Mouse (Mus musculus): ENCODE measurements around the gene Fblim1. TPM values are rescaled to one million over a fixed set of nuclear protein-coding genes. Genes with fewer than 3 reads are reported as not detected.

The Fblim1 gene
- polyA plus RNA-seq (2021): 90.1 TPM

- ATAC-seq (no peak), DNase-seq (ENCODE audit: low read depth, low spot score) (no peak)
- H3K27me3 ChIP-seq: no peaks in the 10 kb centered on the region
- in situ Hi-C loops (cut with MboI; ENCODE audit: low pct_unique_long_range_greater_than_20kb): no loop called here
- ChIA-PET POLR2A (no interaction called here), CTCF (interaction anchor here (0.9 kb wide), 1 partner anchor 14 kb away, joined by 3 read pairs; no protein-coding TSS in a partner anchor)
- no peak for TF ChIP-seq CTCF (IDR thresholded peaks at IDR 0.05)
Measured at GRCm38 (mm10) chr4:141605861-141606260, at the start of gene Fblim1. Gene Fblim1 (minus strand): TSS chr4:141606096.

GRCm38 (mm10) chr4:141654509-141654908 is 48.6 kb upstream of the Fblim1 start:
- ATAC-seq (no peak), DNase-seq (ENCODE audit: low read depth, low spot score) (no peak)
- ChIA-PET CTCF (no interaction called here), POLR2A (no interaction called here)
- TF ChIP-seq CTCF (IDR thresholded peaks at IDR 0.05): no peak
- no peaks in the 10 kb centered on the region for H3K27me3 ChIP-seq
- in situ Hi-C loops (cut with MboI; ENCODE audit: low pct_unique_long_range_greater_than_20kb): no loop called here

- ChIA-PET POLR2A (no interaction called here), CTCF (no interaction called here)
- no peaks in the 10 kb centered on the region for H3K27me3 ChIP-seq
- no peak for TF ChIP-seq CTCF (IDR thresholded peaks at IDR 0.05)
- in situ Hi-C loops (cut with MboI; ENCODE audit: low pct_unique_long_range_greater_than_20kb): no loop called here
- ATAC-seq (no peak), DNase-seq (ENCODE audit: low read depth, low spot score) (no peak)
Measured at GRCm38 (mm10) chr4:141653813-141654212, 47.9 kb upstream of the Fblim1 start.

DNA sequence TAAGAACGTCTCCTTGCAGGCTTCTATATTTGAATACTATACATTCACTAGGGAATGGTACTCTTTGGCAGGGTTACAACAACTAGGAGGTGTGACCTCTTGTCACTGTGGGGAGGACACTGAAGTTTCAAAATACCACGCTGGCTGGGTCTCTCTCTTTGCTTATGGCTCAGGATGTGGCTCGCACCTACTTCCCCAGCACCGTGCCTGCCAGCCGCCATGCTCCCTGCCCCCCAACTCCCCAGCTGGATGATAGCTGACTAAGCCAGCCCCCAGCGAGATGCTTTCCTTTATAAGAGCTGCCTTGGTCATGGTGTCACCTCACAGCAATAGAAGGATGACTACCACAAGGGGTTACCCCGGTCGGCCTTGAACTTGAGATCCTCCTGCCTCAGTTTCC is 47.1 kb upstream of the Fblim1 start:
- no peak for TF ChIP-seq CTCF (IDR thresholded peaks at IDR 0.05)
- ChIA-PET CTCF (no interaction called here), POLR2A (no interaction called here)
- no peak for ATAC-seq
- H3K27me3 ChIP-seq: no peaks in the 10 kb centered on the region
- in situ Hi-C loops (cut with MboI; ENCODE audit: low pct_unique_long_range_greater_than_20kb): no loop called here
- DNase-seq (ENCODE audit: low read depth, low spot score): no peak

- in situ Hi-C loops (cut with MboI; ENCODE audit: low pct_unique_long_range_greater_than_20kb): no loop called here
- no peak for TF ChIP-seq CTCF (IDR thresholded peaks at IDR 0.05)
- CTCF ChIA-PET: no interaction called here
- DNase-seq (ENCODE audit: low read depth, low spot score) (no peak), ATAC-seq (no peak)
- no peaks in the 10 kb centered on the region for H3K27me3 ChIP-seq
- POLR2A ChIA-PET: no interaction called here
Measured at GRCm38 (mm10) chr4:141651944-141652343, 46.0 kb upstream of the Fblim1 start.

DNA sequence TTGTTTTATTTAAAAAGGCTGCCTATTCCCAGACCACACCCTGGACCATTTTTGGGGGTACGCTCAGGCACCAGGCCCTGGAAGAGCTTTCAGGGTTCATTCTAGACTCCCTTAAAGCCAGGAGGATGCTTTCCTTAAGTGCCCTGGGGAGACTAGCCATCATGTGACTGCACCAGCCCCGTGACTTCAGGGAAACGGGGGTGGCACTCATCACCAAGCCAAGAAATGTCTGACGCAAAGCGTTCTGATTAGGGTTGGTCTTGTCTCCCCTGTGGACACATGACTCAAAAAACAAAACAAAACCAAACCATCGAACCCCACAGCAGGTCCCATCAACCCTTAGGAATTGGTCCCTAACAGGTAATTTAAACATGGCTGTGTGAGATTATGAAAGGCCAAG is 45.4 kb upstream of the Fblim1 start:
- no peaks in the 10 kb centered on the region for H3K27me3 ChIP-seq
- ChIA-PET POLR2A (no interaction called here), CTCF (no interaction called here)
- ATAC-seq (no peak), DNase-seq (ENCODE audit: low read depth, low spot score) (no peak)
- in situ Hi-C loops (cut with MboI; ENCODE audit: low pct_unique_long_range_greater_than_20kb): no loop called here
- TF ChIP-seq CTCF (IDR thresholded peaks at IDR 0.05): no peak

GRCm38 (mm10) chr4:141649244-141649643 is 43.3 kb upstream of the Fblim1 start:
- ATAC-seq (no peak), DNase-seq (ENCODE audit: low read depth, low spot score) (no peak)
- H3K27me3 ChIP-seq: no peaks in the 10 kb centered on the region
- ChIA-PET CTCF (no interaction called here), POLR2A (no interaction called here)
- TF ChIP-seq CTCF (IDR thresholded peaks at IDR 0.05): no peak
- in situ Hi-C loops (cut with MboI; ENCODE audit: low pct_unique_long_range_greater_than_20kb): no loop called here

DNA sequence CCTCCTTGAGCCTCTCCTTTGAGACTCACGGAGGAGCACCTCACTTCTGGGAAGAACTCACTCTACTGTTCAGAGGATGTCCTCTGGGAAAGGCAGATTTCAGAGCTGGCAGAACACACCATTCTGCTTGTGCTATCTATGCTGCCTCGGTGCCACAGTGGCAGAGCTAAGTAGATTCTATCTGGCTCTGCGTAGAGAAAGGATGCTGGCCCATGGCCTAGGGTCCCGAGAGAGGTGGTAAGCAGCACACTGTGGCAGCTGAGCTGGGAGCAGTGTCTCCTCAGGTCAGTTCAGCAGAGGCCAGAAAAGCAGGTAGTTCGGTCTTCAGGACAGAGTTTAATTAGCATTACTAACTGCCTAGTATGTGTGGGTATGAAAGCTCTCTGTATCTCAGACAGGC is 42.4 kb upstream of the Fblim1 start:
- POLR2A ChIA-PET: no interaction called here
- DNase-seq (ENCODE audit: low read depth, low spot score) (no peak), ATAC-seq (no peak)
- H3K27me3 ChIP-seq: no peaks in the 10 kb centered on the region
- CTCF ChIA-PET: no interaction called here
- no peak for TF ChIP-seq CTCF (IDR thresholded peaks at IDR 0.05)
- in situ Hi-C loops (cut with MboI; ENCODE audit: low pct_unique_long_range_greater_than_20kb): no loop called here

GRCm38 (mm10) chr4:141647187-141647586 is 41.3 kb upstream of the Fblim1 start:
- DNase-seq (ENCODE audit: low read depth, low spot score) (no peak), ATAC-seq (no peak)
- TF ChIP-seq CTCF (IDR thresholded peaks at IDR 0.05): no peak
- no peaks in the 10 kb centered on the region for H3K27me3 ChIP-seq
- in situ Hi-C loops (cut with MboI; ENCODE audit: low pct_unique_long_range_greater_than_20kb): no loop called here
- ChIA-PET CTCF (interaction anchor here (1.1 kb wide), 1 partner anchor 42 kb away, joined by 3 read pairs; no protein-coding TSS in a partner anchor), POLR2A (no interaction called here)

- DNase-seq (ENCODE audit: low read depth, low spot score): no peak
- in situ Hi-C loops (cut with MboI; ENCODE audit: low pct_unique_long_range_greater_than_20kb): no loop called here
- no peak for TF ChIP-seq CTCF (IDR thresholded peaks at IDR 0.05)
- no peaks in the 10 kb centered on the region for H3K27me3 ChIP-seq
- ChIA-PET POLR2A (interaction anchor here (0.6 kb wide), 1 partner anchor 34 kb away, joined by 5 read pairs; no protein-coding TSS in a partner anchor), CTCF (no interaction called here)
- ATAC-seq: no peak
Measured at GRCm38 (mm10) chr4:141645988-141646387, 40.1 kb upstream of the Fblim1 start.

DNA sequence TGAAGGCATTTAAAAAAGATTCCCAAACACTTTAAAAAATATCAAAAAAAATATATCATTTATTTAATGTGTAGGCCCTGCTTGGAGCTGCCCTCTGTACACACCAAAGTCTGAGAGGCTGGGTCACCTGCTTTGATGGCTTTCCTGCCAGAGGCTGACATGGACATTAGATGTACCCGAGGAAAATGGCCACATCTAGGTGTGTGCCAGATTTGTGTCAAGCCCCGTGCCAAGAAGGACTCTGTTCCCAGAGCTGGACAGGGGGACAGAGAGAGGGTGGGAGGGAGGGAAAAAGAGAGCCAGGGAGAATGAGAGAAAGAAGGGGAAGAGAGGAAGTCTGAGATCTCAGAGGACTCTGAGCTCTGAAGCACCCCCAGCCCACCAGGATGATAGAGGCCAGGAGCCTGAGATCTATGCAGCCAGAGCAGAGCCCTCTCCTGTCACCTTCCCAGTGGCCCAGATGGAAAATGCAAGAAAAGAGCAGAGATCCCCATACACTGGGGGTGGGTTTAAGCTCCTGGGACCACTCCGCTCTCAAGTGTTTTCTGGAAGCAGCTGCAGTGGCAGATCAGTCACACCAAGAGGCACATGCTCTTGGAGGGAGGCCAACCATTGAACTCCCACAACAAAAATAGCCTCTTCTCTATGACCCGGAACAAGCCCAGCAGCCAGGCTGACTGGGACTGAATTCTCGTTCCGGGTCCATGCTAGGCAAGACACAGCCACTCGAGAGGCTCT is 37.4 kb upstream of the Fblim1 start:
- TF ChIP-seq CTCF (IDR thresholded peaks at IDR 0.05): no peak
- DNase-seq (ENCODE audit: low read depth, low spot score): peak; percentile 63
- ATAC-seq: no peak

More for the DNA sequence above, 37.4 kb upstream of the Fblim1 start:
- ChIA-PET POLR2A (no interaction called here), CTCF (no interaction called here)
- in situ Hi-C loops (cut with MboI; ENCODE audit: low pct_unique_long_range_greater_than_20kb): no loop called here
- H3K27me3 ChIP-seq: no peaks in the 10 kb centered on the region
